Mouse (Mus musculus): ENCODE results near the gene Actr10. TPM values are rescaled to one million over a fixed set of nuclear protein-coding genes. Genes with fewer than 3 reads are reported as not detected.
A peak's percentile ranks its signal among the peaks of the same experiment; 100 is the strongest.

Gene Actr10
- polyA plus RNA-seq, 1 experiment from 2014 or later, result 184 TPM

GRCm38 (mm10) chr12:70940806-70941205 is 3.1 kb downstream of the Actr10 start:
- Histone ChIP-seq H3K4me1 (ENCODE audit: control insufficient read depth, insufficient read depth, low read length) (peaks cover 8% of the 10 kb centered on the region), H3K27ac (ENCODE audit: low read length) (no peak overlapping the region), H3K36me3 (ENCODE audit: control insufficient read depth, insufficient read depth) (peaks cover 17% of the 10 kb centered on the region), H3K4me2 (ENCODE audit: low read depth, low read length) (no peak overlapping the region), H3K4me3 (ENCODE audit: low read length) (no peak overlapping the region), H3K27me3 (ENCODE audit: control insufficient read depth, insufficient read depth, low read length) (no peaks in the 10 kb centered on the region), H3K9ac (ENCODE audit: low read length) (no peak overlapping the region), H3K9me3 (replicated peaks; ENCODE audit: control insufficient read depth, low read length) (no peaks in the 10 kb centered on the region)
- ATAC-seq (replicated peaks; ENCODE audit: extremely low read depth, insufficient read depth, low FRiP score), result no peak
- 91% methylated on average over 7 of the region's 7 CpGs for WGBS

GRCm38 (mm10) chr12:70944181-70944580 is 6.5 kb downstream of the Actr10 start:
- no peaks in the 10 kb centered on the region for H3K9me3 ChIP-seq (replicated peaks; ENCODE audit: control insufficient read depth, low read length)
- no peak overlapping the region for H3K9ac ChIP-seq (ENCODE audit: low read length)
- H3K27me3 ChIP-seq (ENCODE audit: control insufficient read depth, insufficient read depth, low read length), result no peaks in the 10 kb centered on the region
- 0 out of 2 replicates have a peak overlapping the region, but pooled peaks have one; percentile 10 for H3K27ac ChIP-seq (ENCODE audit: low read length)
- H3K36me3 ChIP-seq (ENCODE audit: control insufficient read depth, insufficient read depth), result peaks cover 30% of the 10 kb centered on the region
- H3K4me2 ChIP-seq (ENCODE audit: low read depth, low read length), result no peak overlapping the region
- peaks cover 5% of the 10 kb centered on the region for H3K4me1 ChIP-seq (ENCODE audit: control insufficient read depth, insufficient read depth, low read length)
- no peak overlapping the region for H3K4me3 ChIP-seq (ENCODE audit: low read length)
- 70% methylated on average over 5 of the region's 5 CpGs for WGBS
- ATAC-seq (replicated peaks; ENCODE audit: extremely low read depth, insufficient read depth, low FRiP score), result 0 out of 2 replicates have a peak, but pooled peaks have one; percentile 23

- peaks cover 37% of the 10 kb centered on the region for H3K36me3 ChIP-seq (ENCODE audit: control insufficient read depth, insufficient read depth)
- 94% methylated on average over 10 of the region's 10 CpGs for WGBS
- no peaks in the 10 kb centered on the region for H3K27me3 ChIP-seq (ENCODE audit: control insufficient read depth, insufficient read depth, low read length)
- no peak overlapping the region for H3K4me3 ChIP-seq (ENCODE audit: low read length)
- H3K4me2 ChIP-seq (ENCODE audit: low read depth, low read length), result no peak overlapping the region
- H3K4me1 ChIP-seq (ENCODE audit: control insufficient read depth, insufficient read depth, low read length), result peaks cover 5% of the 10 kb centered on the region
- ATAC-seq (replicated peaks; ENCODE audit: extremely low read depth, insufficient read depth, low FRiP score), result no peak
- H3K9ac ChIP-seq (ENCODE audit: low read length), result no peak overlapping the region
- H3K9me3 ChIP-seq (replicated peaks; ENCODE audit: control insufficient read depth, low read length), result no peaks in the 10 kb centered on the region
- no peak overlapping the region for H3K27ac ChIP-seq (ENCODE audit: low read length)
These were observed 9.1 kb downstream of the Actr10 start for GRCm38 (mm10) chr12:70946585-70947256.

- Histone ChIP-seq H3K27me3 (ENCODE audit: control insufficient read depth, insufficient read depth, low read length) (no peaks in the 10 kb centered on the region), H3K27ac (ENCODE audit: low read length) (no peak overlapping the region), H3K4me3 (ENCODE audit: low read length) (no peak overlapping the region), H3K4me1 (ENCODE audit: control insufficient read depth, insufficient read depth, low read length) (no peaks in the 10 kb centered on the region), H3K4me2 (ENCODE audit: low read depth, low read length) (no peak overlapping the region), H3K9me3 (replicated peaks; ENCODE audit: control insufficient read depth, low read length) (no peaks in the 10 kb centered on the region), H3K9ac (ENCODE audit: low read length) (no peak overlapping the region), H3K36me3 (ENCODE audit: control insufficient read depth, insufficient read depth) (peaks cover 59% of the 10 kb centered on the region)
- 82% methylated on average over 4 of the region's 4 CpGs for WGBS
- ATAC-seq (replicated peaks; ENCODE audit: extremely low read depth, insufficient read depth, low FRiP score), result no peak
These were observed 21.0 kb downstream of the Actr10 start for GRCm38 (mm10) chr12:70958640-70959039.

DNA sequence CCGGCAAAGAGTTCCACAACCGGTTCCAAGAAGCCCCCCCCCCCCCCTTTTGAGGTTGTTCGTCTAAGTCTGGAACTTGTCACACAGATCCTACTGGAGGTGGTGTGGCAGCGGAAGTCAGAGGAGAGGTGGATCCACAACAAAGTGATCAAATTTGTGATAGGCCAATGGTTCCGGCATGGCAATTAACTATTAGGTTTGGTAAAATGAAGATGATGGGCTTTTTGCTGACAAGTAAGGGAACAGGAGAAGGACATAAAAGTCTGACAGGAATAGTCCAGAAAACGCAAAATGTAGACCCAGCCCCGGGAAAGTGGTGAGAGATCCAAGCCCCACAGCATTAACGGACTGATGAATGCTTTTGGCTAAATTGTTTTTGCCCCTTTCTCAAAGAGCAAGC is 29.9 kb downstream of the Actr10 start:
- WGBS, result 35% methylated on average over 8 of the region's 8 CpGs
- H3K4me1 ChIP-seq (ENCODE audit: control insufficient read depth, insufficient read depth, low read length), result peaks cover 4% of the 10 kb centered on the region
- ATAC-seq (replicated peaks; ENCODE audit: extremely low read depth, insufficient read depth, low FRiP score), result no peak
- H3K9me3 ChIP-seq (replicated peaks; ENCODE audit: control insufficient read depth, low read length), result no peaks in the 10 kb centered on the region
- H3K9ac ChIP-seq (ENCODE audit: low read length), result peak overlapping the region; percentile 91; the same call in 1 of the 2 replicates
- H3K4me3 ChIP-seq (ENCODE audit: low read length), result peak overlapping the region; percentile 81
- H3K27me3 ChIP-seq (ENCODE audit: control insufficient read depth, insufficient read depth, low read length), result no peaks in the 10 kb centered on the region
- peaks cover 10% of the 10 kb centered on the region for H3K36me3 ChIP-seq (ENCODE audit: control insufficient read depth, insufficient read depth)
- peak overlapping the region; percentile 74 for H3K4me2 ChIP-seq (ENCODE audit: low read depth, low read length)
- H3K27ac ChIP-seq (ENCODE audit: low read length), result peak overlapping the region; percentile 97

- WGBS, result under 1% methylated on average over 35 of the region's 35 CpGs
These were observed 30.6 kb downstream of the Actr10 start for GRCm38 (mm10) chr12:70968141-70968790.

DNA sequence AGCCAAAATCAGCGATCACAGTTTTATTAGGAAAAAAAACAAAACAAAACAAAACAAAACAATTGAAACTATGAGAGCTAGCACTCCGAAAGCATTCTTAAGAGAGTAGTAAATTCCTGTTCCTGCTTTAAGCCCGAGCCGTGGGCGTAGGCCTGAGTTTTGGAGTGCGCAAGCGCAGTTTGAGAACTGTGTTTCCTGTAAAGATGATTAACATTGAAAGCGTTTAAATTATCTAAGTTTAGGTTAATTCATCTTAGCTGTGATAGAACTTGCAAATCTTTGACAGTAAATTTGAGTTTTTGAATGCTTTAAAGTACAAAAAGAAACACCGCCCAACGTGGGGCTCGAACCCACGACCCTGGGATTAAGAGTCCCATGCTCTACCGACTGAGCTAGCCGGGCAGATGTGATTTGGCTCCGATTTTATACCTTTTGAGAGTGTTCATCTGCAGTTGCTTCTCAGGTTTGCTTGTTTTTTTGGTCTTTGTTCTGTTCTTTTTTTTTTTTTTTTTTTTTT is 31.2 kb downstream of the Actr10 start:
- H3K9me3 ChIP-seq (replicated peaks; ENCODE audit: control insufficient read depth, low read length), result no peaks in the 10 kb centered on the region
- peaks cover 4% of the 10 kb centered on the region for H3K4me1 ChIP-seq (ENCODE audit: control insufficient read depth, insufficient read depth, low read length)
- peak; percentile 53 for ATAC-seq (replicated peaks; ENCODE audit: extremely low read depth, insufficient read depth, low FRiP score)
- H3K27me3 ChIP-seq (ENCODE audit: control insufficient read depth, insufficient read depth, low read length), result no peaks in the 10 kb centered on the region
- peak overlapping the region; percentile 97 for H3K27ac ChIP-seq (ENCODE audit: low read length)
- H3K4me3 ChIP-seq (ENCODE audit: low read length), result peak overlapping the region; percentile 81
- peak overlapping the region; percentile 91 for H3K9ac ChIP-seq (ENCODE audit: low read length)
- H3K4me2 ChIP-seq (ENCODE audit: low read depth, low read length), result peak overlapping the region; percentile 74
- under 1% methylated on average over 15 of the region's 15 CpGs for WGBS
- peaks cover 5% of the 10 kb centered on the region; the same call in 1 of the 2 replicates for H3K36me3 ChIP-seq (ENCODE audit: control insufficient read depth, insufficient read depth)

More at GRCm38 (mm10) chr12:70968141-70968790, 30.6 kb downstream of the Actr10 start:
- H3K4me3 ChIP-seq (ENCODE audit: low read length), result peak overlapping the region; percentile 81
- no peaks in the 10 kb centered on the region for H3K9me3 ChIP-seq (replicated peaks; ENCODE audit: control insufficient read depth, low read length)
- peaks cover 7% of the 10 kb centered on the region for H3K36me3 ChIP-seq (ENCODE audit: control insufficient read depth, insufficient read depth)
- peak; percentile 76 for ATAC-seq (replicated peaks; ENCODE audit: extremely low read depth, insufficient read depth, low FRiP score)
- H3K27me3 ChIP-seq (ENCODE audit: control insufficient read depth, insufficient read depth, low read length), result no peaks in the 10 kb centered on the region
- peak overlapping the region; percentile 74 for H3K4me2 ChIP-seq (ENCODE audit: low read depth, low read length)
- peak overlapping the region; percentile 91 for H3K9ac ChIP-seq (ENCODE audit: low read length)
- peaks cover 4% of the 10 kb centered on the region for H3K4me1 ChIP-seq (ENCODE audit: control insufficient read depth, insufficient read depth, low read length)
- peak overlapping the region; percentile 97 for H3K27ac ChIP-seq (ENCODE audit: low read length)

GRCm38 (mm10) chr12:70969485-70970184 is 32.0 kb downstream of the Actr10 start:
- no peak overlapping the region for H3K9ac ChIP-seq (ENCODE audit: low read length)
- whole genome bisulfite sequencing, result 6% methylated on average over 17 of the region's 17 CpGs
- H3K9me3 ChIP-seq (replicated peaks; ENCODE audit: control insufficient read depth, low read length), result no peaks in the 10 kb centered on the region
- H3K4me3 ChIP-seq (ENCODE audit: low read length), result peak overlapping the region; percentile 37
- peak overlapping the region; percentile 60; the same call in 1 of the 2 replicates for H3K4me2 ChIP-seq (ENCODE audit: low read depth, low read length)
- H3K36me3 ChIP-seq (ENCODE audit: control insufficient read depth, insufficient read depth), result no peaks in the 10 kb centered on the region
- H3K27me3 ChIP-seq (ENCODE audit: control insufficient read depth, insufficient read depth, low read length), result no peaks in the 10 kb centered on the region
- peaks cover 4% of the 10 kb centered on the region for H3K4me1 ChIP-seq (ENCODE audit: control insufficient read depth, insufficient read depth, low read length)
- no peak for ATAC-seq (replicated peaks; ENCODE audit: extremely low read depth, insufficient read depth, low FRiP score)
- H3K27ac ChIP-seq (ENCODE audit: low read length), result 0 out of 2 replicates have a peak overlapping the region, but pooled peaks have one; percentile 2

All from heart, embryonic 16.5 days (tissue).